Mouse (Mus musculus) inflammation-experienced regulatory T-cells, adult 6 months (primary cell): Measurements from ENCODE around the gene Ppp6r3. TPM values are rescaled to one million over a fixed set of nuclear protein-coding genes. Genes with fewer than 3 reads are reported as not detected.

Experiments
- ATAC-seq: one replicate; pipeline ENCODE4 v1.8.0; 2017
- polyA plus RNA-seq, 3 experiments: library from polyadenylated mRNA; unstranded; fragments of 100-300 nt; shearing (Covaris generic); gene quantifications; one replicate each; pipeline ENCODE4 v1.2.1; 2017

Ppp6r3 gene
- polyA plus RNA-seq, 3 experiments from 2014 or later, result 67.2 to 92.1 (median 71.5) TPM

GRCm38 (mm10) chr19:3429156-3429816, 146.3 kb downstream of the Ppp6r3 start:
- ATAC-seq, result no peak

GRCm38 (mm10) chr19:3428057-3428830, 147.3 kb downstream of the Ppp6r3 start:
- no peak for ATAC-seq

GRCm38 (mm10) chr19:3424214-3424613, 151.3 kb downstream of the Ppp6r3 start:
- no peak for ATAC-seq

DNA sequence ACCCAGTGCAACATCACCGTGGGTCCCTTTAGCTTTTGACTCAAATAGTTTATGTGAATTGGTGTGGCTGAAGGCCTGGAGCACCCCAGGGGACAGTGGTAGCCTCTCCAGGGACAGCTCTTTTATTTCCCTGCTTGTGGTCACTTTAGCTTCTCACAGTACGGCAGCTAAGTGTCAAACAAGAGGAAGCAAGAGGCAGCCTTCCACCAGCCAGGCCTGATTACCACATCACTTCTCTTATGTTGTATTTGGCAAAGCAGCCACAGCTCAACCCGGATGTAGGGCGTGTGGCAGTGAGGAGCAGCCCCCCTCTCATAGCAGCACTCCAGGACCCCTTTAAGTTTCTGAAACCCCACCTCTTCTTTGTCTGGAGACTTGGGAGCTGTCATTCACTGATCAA, 152.6 kb downstream of the Ppp6r3 start:
- ATAC-seq, result no peak

- ATAC-seq, result no peak
Measured at GRCm38 (mm10) chr19:3422488-3422887, 153.1 kb downstream of the Ppp6r3 start.

DNA sequence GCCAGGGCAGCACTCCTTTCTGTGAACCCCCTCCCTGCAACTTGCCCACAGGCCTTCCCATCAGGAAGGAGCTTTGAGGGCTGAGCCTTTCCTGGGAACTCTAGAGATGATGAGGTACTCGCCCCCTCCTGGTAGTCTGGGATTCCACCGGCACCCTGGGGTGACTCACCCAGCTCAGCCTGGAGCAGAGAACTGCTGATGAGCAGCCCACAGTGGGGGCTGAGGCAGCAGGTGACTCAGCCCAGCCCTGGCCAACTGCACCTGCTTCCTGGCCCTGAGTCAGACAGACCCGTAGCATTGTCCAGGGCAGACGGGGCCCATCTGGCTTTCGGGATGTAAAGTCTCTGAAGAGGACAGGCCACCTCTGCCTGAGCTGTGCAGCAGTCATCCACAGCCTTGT, 156.3 kb downstream of the Ppp6r3 start:
- ATAC-seq, result no peak

DNA sequence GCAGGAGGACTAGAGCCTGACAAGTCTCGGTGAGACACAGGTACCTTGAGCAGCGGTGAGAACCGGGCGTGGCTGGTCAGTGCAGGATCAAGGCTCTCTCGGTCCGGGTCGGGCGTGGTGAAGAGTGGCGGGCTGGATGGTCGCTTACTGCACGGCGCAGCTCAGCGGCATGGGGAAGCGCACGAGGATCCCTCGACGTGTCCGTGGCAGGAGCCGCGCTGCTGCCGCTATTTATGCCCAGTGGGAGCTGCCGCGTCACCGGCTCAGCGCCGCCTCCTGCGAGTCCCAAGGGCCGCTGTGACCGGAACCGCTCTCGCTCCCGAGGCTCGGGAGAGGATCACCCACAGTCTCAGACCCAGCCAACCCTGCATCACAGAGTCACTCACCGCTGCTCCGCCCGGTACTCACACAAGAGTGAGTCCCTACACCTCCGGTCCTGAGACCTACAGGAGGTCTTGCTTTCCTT, 161.2 kb downstream of the Ppp6r3 start, which contains the start of gene Gal:
TSS of gene Gal (minus strand) at position 277 of the 466 bp plus-strand sequence.
- ATAC-seq, result no peak

DNA sequence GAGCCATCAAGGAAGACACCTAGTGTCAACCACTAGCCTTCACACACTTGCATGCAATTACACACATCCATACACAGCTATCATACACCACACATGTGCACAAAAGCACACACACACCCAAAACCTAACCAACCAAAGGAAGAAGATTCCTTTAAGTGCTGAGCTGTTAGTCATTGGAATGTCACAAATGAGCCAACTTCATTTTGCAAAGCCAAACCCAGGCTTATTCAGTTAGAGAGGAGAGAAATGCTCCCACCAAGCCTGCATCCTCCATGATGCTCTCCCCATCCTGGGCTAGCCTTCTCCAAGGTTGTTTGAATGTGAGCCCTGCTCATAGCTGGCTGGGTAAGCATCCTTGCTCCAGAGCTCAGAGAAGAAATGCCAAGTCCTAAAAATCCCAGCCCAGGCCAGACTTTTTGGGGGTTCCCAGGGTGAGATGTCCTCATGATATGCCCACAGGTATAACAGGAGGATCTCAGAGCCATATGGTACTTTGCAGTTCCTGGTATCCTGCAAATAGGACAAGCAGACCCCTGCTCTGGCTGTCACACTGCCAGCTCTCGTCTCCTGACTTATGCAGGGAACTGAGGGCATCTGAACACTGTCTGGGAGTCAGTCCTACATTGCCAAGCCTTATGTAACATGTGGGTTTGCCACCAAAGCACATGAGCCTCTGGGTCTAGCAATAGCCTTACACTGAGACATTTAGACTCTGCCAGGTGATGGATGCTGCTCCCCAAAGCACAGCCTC, 169.8 kb downstream of the Ppp6r3 start:
- no peak for ATAC-seq

Other genes with a start within 250 kb of the Ppp6r3 start
- gene Tesmin, start 186.9 kb downstream of the Ppp6r3 start, polyA plus RNA-seq, result not detected
- 10 to 100 TPM in 1 of 3 experiments, 1 to 10 TPM in 1, under 1 TPM in 1; 0.74 to 15.2 (median 1.3) TPM for gene Gal, start 161.2 kb downstream of the Ppp6r3 start, polyA plus RNA-seq
- gene Lrp5, start 110.8 kb upstream of the Ppp6r3 start, polyA plus RNA-seq, result under 1 TPM in 2 of 3 experiments, not detected in 1; 0.05 to 0.08 TPM
- gene 1810055G02Rik, start 132.5 kb upstream of the Ppp6r3 start, polyA plus RNA-seq, result 1 to 10 TPM; 4.1 to 6.0 (median 5.3) TPM
- 10 to 100 TPM; 25.1 to 41.5 (median 32.7) TPM for gene Kmt5b, start 191.7 kb upstream of the Ppp6r3 start, polyA plus RNA-seq